Mouse (Mus musculus) heart, embryonic 16.5 days (tissue): ENCODE data around the gene Adamtsl3. TPM values are rescaled to one million over a fixed set of nuclear protein-coding genes. Genes with fewer than 3 reads are reported as not detected.

ENCODE experiments used
- ATAC-seq: fragments of 200-750 bp; cut with Nextera tagmentation; replicated peaks from 2 replicates; pipeline ENCODE4 v1.8.0; 2017; ENCODE audit warnings: moderate number of reproducible peaks; ENCODE audit not compliant: insufficient read depth, low FRiP score; ENCODE audit errors: extremely low read depth
- H3K27ac ChIP-seq: fragments of 300-500 bp; sonication (generic); 2 replicates; pipeline ENCODE4 v1.5.1; 2014; ENCODE audit warnings: mild to moderate bottlenecking, low read length, control low read depth, moderate library complexity
- H3K27me3 ChIP-seq: fragments of 300-500 bp; sonication (generic); 2 replicates; pipeline ENCODE4 v1.6.1; 2014; ENCODE audit warnings: low read length, mixed read lengths; ENCODE audit not compliant: control insufficient read depth, insufficient read depth
- H3K36me3 ChIP-seq: fragments of 300-500 bp; sonication (generic); 2 replicates; pipeline ENCODE4 v1.6.1; 2014; ENCODE audit not compliant: control insufficient read depth, insufficient read depth
- H3K4me1 ChIP-seq: fragments of 300-500 bp; sonication (generic); 2 replicates; pipeline ENCODE4 v1.6.1; 2014; ENCODE audit warnings: low read length, mixed read lengths; ENCODE audit not compliant: control insufficient read depth, insufficient read depth
- H3K4me2 ChIP-seq: fragments of 300-500 bp; sonication (generic); 2 replicates; pipeline ENCODE4 v1.6.1; 2014; ENCODE audit warnings: low read depth, mild to moderate bottlenecking, control low read depth, low read length
- H3K4me3 ChIP-seq: fragments of 300-500 bp; sonication (generic); 2 replicates; pipeline ENCODE4 v1.5.1; 2014; ENCODE audit warnings: mild to moderate bottlenecking, control low read depth, low read length
- H3K9ac ChIP-seq: fragments of 300-500 bp; sonication (generic); 2 replicates; pipeline ENCODE4 v1.6.1; 2014; ENCODE audit warnings: low read length, control low read depth
- H3K9me3 ChIP-seq: fragments of 300-500 bp; sonication (generic); replicated peaks from 2 replicates; pipeline ENCODE4 v1.6.1; 2016; ENCODE audit warnings: low read length; ENCODE audit not compliant: control insufficient read depth
- WGBS: fragments of 180-500 bp; shearing (Covaris S2); extraction: QIAGEN DNeasy Blood & Tissue Kit; methylation state at CpG from one replicate; pipeline ENCODE4 v1.1.7; 2014; 5-methylcytosine and 5-hydroxymethylcytosine counted together
- polyA plus RNA-seq: library from polyadenylated mRNA; unstranded; fragments of >200 nt; fragmentation: Nextera tagmentation; extraction: Ambion mirVana; gene quantifications from 2 replicates; pipeline ENCODE4 v1.2.1, GENCODE M21; 2015

The Adamtsl3 gene
- polyA plus RNA-seq, 1 experiment from 2014 or later, result 1.6 TPM

DNA sequence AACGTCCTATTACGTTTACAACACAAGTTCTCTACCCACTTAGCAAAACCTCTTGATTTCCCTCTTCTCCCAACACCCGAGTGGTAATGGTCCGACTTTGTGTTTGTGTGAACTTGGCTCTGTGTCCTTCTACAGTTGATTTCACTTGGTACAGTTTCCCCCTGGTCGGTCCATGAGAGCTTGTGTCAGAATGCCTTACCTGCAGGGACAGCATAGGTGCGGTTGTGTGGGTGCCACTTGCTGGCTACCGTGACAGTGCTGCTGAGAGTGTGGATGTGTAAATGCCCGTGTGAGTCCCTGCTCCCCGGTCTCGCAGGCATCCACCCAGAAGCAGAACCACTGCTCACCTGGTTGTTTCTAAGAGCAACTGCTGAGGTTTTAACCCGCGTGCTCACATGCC, 157.4 kb downstream of the Adamtsl3 start:
- Histone ChIP-seq H3K9ac (no peak overlapping the region), H3K27me3 (no peaks in the 10 kb centered on the region), H3K4me1 (no peaks in the 10 kb centered on the region), H3K9me3 (no peaks in the 10 kb centered on the region), H3K4me3 (no peak overlapping the region), H3K27ac (no peak overlapping the region), H3K4me2 (no peak overlapping the region), H3K36me3 (no peaks in the 10 kb centered on the region)
- no peak for ATAC-seq
- 90% methylated on average over 12 of the region's 12 CpGs for WGBS

DNA sequence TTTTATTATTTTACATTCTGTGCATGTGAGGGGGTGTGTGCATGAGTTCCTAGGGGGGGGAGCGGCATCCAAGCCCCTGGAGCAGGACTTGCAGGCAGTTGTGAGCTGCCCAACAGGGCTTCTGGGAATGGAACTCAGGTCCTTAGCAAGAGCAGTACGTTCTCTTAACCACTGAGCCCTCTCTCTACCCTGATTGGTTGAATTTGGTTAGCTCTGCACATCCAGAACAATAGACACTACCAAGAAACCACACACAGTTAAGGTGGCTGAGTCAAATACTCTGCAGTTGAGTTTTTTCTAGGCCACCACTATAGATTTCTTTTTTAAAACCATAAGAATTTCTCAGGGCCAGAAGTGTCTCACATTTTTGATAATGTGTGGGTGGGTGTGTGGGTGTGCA, 158.7 kb downstream of the Adamtsl3 start:
- no peak overlapping the region for H3K9ac ChIP-seq
- no peaks in the 10 kb centered on the region for H3K4me1 ChIP-seq
- ATAC-seq, result no peak
- no peak overlapping the region for H3K4me3 ChIP-seq
- WGBS, result 79% methylated on average over 2 of the region's 2 CpGs
- no peaks in the 10 kb centered on the region for H3K27me3 ChIP-seq
- no peak overlapping the region for H3K27ac ChIP-seq
- no peaks in the 10 kb centered on the region for H3K9me3 ChIP-seq
- H3K36me3 ChIP-seq, result no peaks in the 10 kb centered on the region
- no peak overlapping the region for H3K4me2 ChIP-seq

GRCm38 (mm10) chr7:82497064-82497463, 161.6 kb downstream of the Adamtsl3 start:
- Histone ChIP-seq H3K27me3 (no peaks in the 10 kb centered on the region), H3K4me1 (no peaks in the 10 kb centered on the region), H3K9ac (no peak overlapping the region), H3K36me3 (no peaks in the 10 kb centered on the region), H3K27ac (no peak overlapping the region), H3K4me2 (no peak overlapping the region), H3K4me3 (no peak overlapping the region), H3K9me3 (no peaks in the 10 kb centered on the region)
- ATAC-seq, result no peak
- WGBS, result 83% methylated on average over 4 of the region's 4 CpGs

DNA sequence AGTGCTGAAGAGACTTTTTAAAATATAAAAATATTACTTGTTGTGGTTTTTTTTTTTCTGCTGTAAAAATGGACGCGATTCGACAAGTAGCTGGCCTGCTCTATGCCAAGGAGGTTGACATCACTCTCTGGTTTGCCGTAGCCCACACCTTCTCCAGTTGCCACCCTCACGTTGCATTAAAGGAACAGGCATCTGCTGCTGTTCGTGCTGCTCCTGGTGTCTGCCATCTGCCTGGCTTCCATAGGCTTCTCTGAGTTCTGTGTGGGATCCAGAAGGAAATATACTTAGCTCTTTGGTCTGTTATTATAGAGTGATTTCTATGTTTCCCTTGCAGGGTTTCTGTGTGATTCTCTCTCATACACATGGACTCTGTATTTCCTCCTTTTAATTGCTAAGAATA, 165.8 kb downstream of the Adamtsl3 start:
- Histone ChIP-seq H3K9ac (no peak overlapping the region), H3K36me3 (no peaks in the 10 kb centered on the region), H3K4me1 (no peaks in the 10 kb centered on the region), H3K27me3 (no peaks in the 10 kb centered on the region), H3K27ac (no peak overlapping the region), H3K9me3 (no peaks in the 10 kb centered on the region), H3K4me2 (no peak overlapping the region), H3K4me3 (no peak overlapping the region)
- ATAC-seq, result no peak
- WGBS, result 81% methylated on average over 6 of the region's 6 CpGs

GRCm38 (mm10) chr7:82502511-82502910, 167.0 kb downstream of the Adamtsl3 start:
- H3K27me3 ChIP-seq, result no peaks in the 10 kb centered on the region

GRCm38 (mm10) chr7:82504101-82504500, 168.6 kb downstream of the Adamtsl3 start:
- Histone ChIP-seq H3K4me3 (no peak overlapping the region), H3K36me3 (no peaks in the 10 kb centered on the region), H3K27me3 (no peaks in the 10 kb centered on the region), H3K4me2 (no peak overlapping the region), H3K4me1 (no peaks in the 10 kb centered on the region), H3K9ac (no peak overlapping the region), H3K27ac (no peak overlapping the region), H3K9me3 (no peaks in the 10 kb centered on the region)
- WGBS, result 18% methylated on average over 4 of the region's 4 CpGs
- 0 out of 2 replicates have a peak, but pooled peaks have one; percentile 41 for ATAC-seq

More at GRCm38 (mm10) chr7:82502511-82502910, 167.0 kb downstream of the Adamtsl3 start:
- Histone ChIP-seq H3K36me3 (no peaks in the 10 kb centered on the region), H3K4me1 (no peaks in the 10 kb centered on the region), H3K9me3 (no peaks in the 10 kb centered on the region), H3K9ac (no peak overlapping the region), H3K27ac (no peak overlapping the region), H3K4me3 (no peak overlapping the region), H3K4me2 (no peak overlapping the region)
- 67% methylated on average over 5 of the region's 5 CpGs for WGBS
- ATAC-seq, result no peak

GRCm38 (mm10) chr7:82530583-82530982, 195.1 kb downstream of the Adamtsl3 start:
- no peak for ATAC-seq
- WGBS, result 77% methylated on average over 5 of the region's 5 CpGs

GRCm38 (mm10) chr7:82531376-82531775, 195.9 kb downstream of the Adamtsl3 start:
- ATAC-seq, result no peak

More at GRCm38 (mm10) chr7:82530583-82530982, 195.1 kb downstream of the Adamtsl3 start:
- no peak overlapping the region for H3K4me3 ChIP-seq
- peaks cover 10% of the 10 kb centered on the region for H3K4me1 ChIP-seq
- H3K4me2 ChIP-seq, result no peak overlapping the region
- no peaks in the 10 kb centered on the region for H3K9me3 ChIP-seq
- no peaks in the 10 kb centered on the region for H3K36me3 ChIP-seq
- no peak overlapping the region for H3K27ac ChIP-seq
- H3K9ac ChIP-seq, result no peak overlapping the region
- no peaks in the 10 kb centered on the region for H3K27me3 ChIP-seq

DNA sequence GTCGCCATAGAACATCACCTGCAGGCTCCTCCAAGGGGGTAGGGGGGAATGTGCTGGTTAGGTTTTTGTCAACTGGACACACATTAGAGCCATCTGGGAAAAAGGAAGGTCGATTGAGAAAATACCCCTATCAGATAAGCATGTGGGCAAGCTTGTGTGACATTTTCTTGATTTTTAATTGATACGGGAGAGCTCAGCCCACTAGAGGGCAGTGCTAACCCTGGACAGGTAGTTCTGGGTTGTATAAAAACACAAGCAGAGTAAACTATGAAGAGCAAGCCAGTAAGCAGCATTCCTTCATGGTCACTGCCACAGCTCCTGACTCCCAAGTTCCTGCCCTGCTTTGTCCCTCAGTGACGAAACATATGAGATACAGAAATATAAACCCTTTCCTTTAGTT, 197.7 kb downstream of the Adamtsl3 start:
- Histone ChIP-seq H3K9me3 (no peaks in the 10 kb centered on the region), H3K4me1 (peaks cover 10% of the 10 kb centered on the region), H3K9ac (no peak overlapping the region), H3K4me3 (no peak overlapping the region), H3K4me2 (no peak overlapping the region), H3K27ac (no peak overlapping the region), H3K36me3 (no peaks in the 10 kb centered on the region), H3K27me3 (no peaks in the 10 kb centered on the region)
- no peak for ATAC-seq
- 66% methylated on average over 4 of the region's 4 CpGs for WGBS

More at GRCm38 (mm10) chr7:82531376-82531775, 195.9 kb downstream of the Adamtsl3 start:
- Histone ChIP-seq H3K9ac (no peak overlapping the region), H3K27me3 (no peaks in the 10 kb centered on the region), H3K4me3 (no peak overlapping the region), H3K36me3 (no peaks in the 10 kb centered on the region), H3K4me2 (no peak overlapping the region), H3K27ac (no peak overlapping the region), H3K4me1 (peaks cover 10% of the 10 kb centered on the region), H3K9me3 (no peaks in the 10 kb centered on the region)
- WGBS, result 66% methylated on average over 7 of the region's 7 CpGs
